Mouse (Mus musculus) lung, embryonic 15.5 days (tissue): Measurements from ENCODE around the gene Neb. TPM values are rescaled to one million over a fixed set of nuclear protein-coding genes. Genes with fewer than 3 reads are reported as not detected.

ENCODE experiments used
- ATAC-seq: fragments of 200-750 bp; cut with Nextera tagmentation; 2 replicates; pipeline ENCODE4 v1.8.0; 2017; ENCODE audit warnings: moderate number of reproducible peaks, borderline replicate concordance; ENCODE audit not compliant: low FRiP score, low TSS enrichment; ENCODE audit errors: extremely low read depth
- H3K27ac ChIP-seq: fragments of 300-500 bp; sonication (generic); 2 replicates; pipeline ENCODE4 v1.5.1; 2015; ENCODE audit warnings: moderate library complexity, mild to moderate bottlenecking, inconsistent platforms
- H3K27me3 ChIP-seq: fragments of 300-500 bp; sonication (generic); 2 replicates; pipeline ENCODE4 v1.6.1; 2015; ENCODE audit warnings: inconsistent platforms
- H3K36me3 ChIP-seq: fragments of 300-500 bp; sonication (generic); 2 replicates; pipeline ENCODE4 v1.6.1; 2015; ENCODE audit warnings: inconsistent platforms
- H3K4me1 ChIP-seq: fragments of 300-500 bp; sonication (generic); 2 replicates; pipeline ENCODE4 v1.6.1; 2015; ENCODE audit warnings: inconsistent platforms
- H3K4me2 ChIP-seq: fragments of 300-500 bp; sonication (generic); 2 replicates; pipeline ENCODE4 v1.6.1; 2015; ENCODE audit warnings: inconsistent platforms, mild to moderate bottlenecking, moderate library complexity
- H3K4me3 ChIP-seq: fragments of 300-500 bp; sonication (generic); 2 replicates; pipeline ENCODE4 v1.5.1; 2015; ENCODE audit warnings: mild to moderate bottlenecking, inconsistent platforms
- H3K9ac ChIP-seq: fragments of 300-500 bp; sonication (generic); 2 replicates; pipeline ENCODE4 v1.6.1; 2015; ENCODE audit warnings: inconsistent platforms
- H3K9me3 ChIP-seq: fragments of 300-500 bp; sonication (generic); 2 replicates; pipeline ENCODE4 v1.6.1; 2016; ENCODE audit warnings: inconsistent platforms
- WGBS: fragments of 180-500 bp; shearing (Covaris S2); methylation state at CpG from one replicate; pipeline ENCODE4 v1.1.7; 2015; 5-methylcytosine and 5-hydroxymethylcytosine counted together
- polyA plus RNA-seq: library from polyadenylated mRNA; unstranded; fragments of >200 nt; fragmentation: Nextera tagmentation; extraction: Ambion mirVana; gene quantifications from 2 replicates; pipeline ENCODE4 v1.2.1, GENCODE M21; 2015

The Neb gene
- polyA plus RNA-seq, 1 experiment from 2014 or later: 1.7 TPM

- H3K9ac ChIP-seq: no peak overlapping the region
- H3K27ac ChIP-seq: no peak overlapping the region
- H3K4me3 ChIP-seq: no peak overlapping the region
- WGBS: 81% methylated on average over 3 of the region's 3 CpGs
- no peaks in the 10 kb centered on the region for H3K9me3 ChIP-seq
- H3K4me2 ChIP-seq: no peak overlapping the region
- H3K27me3 ChIP-seq: no peaks in the 10 kb centered on the region
- H3K4me1 ChIP-seq: no peaks in the 10 kb centered on the region
- no peaks in the 10 kb centered on the region for H3K36me3 ChIP-seq
- no peak for ATAC-seq
Observed at GRCm38 (mm10) chr2:52331761-52332160, 46.5 kb downstream of the Neb start.

GRCm38 (mm10) chr2:52327244-52327815, 50.9 kb downstream of the Neb start:
- Histone ChIP-seq H3K4me1 (no peaks in the 10 kb centered on the region), H3K27ac (no peak overlapping the region), H3K9ac (no peak overlapping the region), H3K9me3 (no peaks in the 10 kb centered on the region), H3K27me3 (no peaks in the 10 kb centered on the region), H3K4me3 (no peak overlapping the region), H3K4me2 (no peak overlapping the region), H3K36me3 (no peaks in the 10 kb centered on the region)
- WGBS: 78% methylated on average over 4 of the region's 4 CpGs
- no peak for ATAC-seq

- ATAC-seq: no peak
- 85% methylated on average over 3 of the region's 3 CpGs for WGBS
- H3K27ac ChIP-seq: no peak overlapping the region
Observed at GRCm38 (mm10) chr2:52321866-52322265, 56.4 kb downstream of the Neb start.

GRCm38 (mm10) chr2:52320175-52320574, 58.1 kb downstream of the Neb start:
- H3K4me2 ChIP-seq: no peak overlapping the region
- H3K4me3 ChIP-seq: no peak overlapping the region
- no peak overlapping the region for H3K9ac ChIP-seq
- H3K9me3 ChIP-seq: no peaks in the 10 kb centered on the region
- H3K36me3 ChIP-seq: no peaks in the 10 kb centered on the region
- 97% methylated on average over 2 of the region's 2 CpGs for WGBS
- no peaks in the 10 kb centered on the region for H3K4me1 ChIP-seq
- H3K27ac ChIP-seq: no peak overlapping the region
- H3K27me3 ChIP-seq: no peaks in the 10 kb centered on the region
- no peak for ATAC-seq

More at GRCm38 (mm10) chr2:52321866-52322265, 56.4 kb downstream of the Neb start:
- H3K4me1 ChIP-seq: no peaks in the 10 kb centered on the region
- no peaks in the 10 kb centered on the region for H3K27me3 ChIP-seq
- no peak overlapping the region for H3K4me3 ChIP-seq
- H3K9me3 ChIP-seq: no peaks in the 10 kb centered on the region
- H3K9ac ChIP-seq: no peak overlapping the region
- H3K4me2 ChIP-seq: no peak overlapping the region
- H3K36me3 ChIP-seq: no peaks in the 10 kb centered on the region

- Histone ChIP-seq H3K4me2 (no peak overlapping the region), H3K4me1 (no peaks in the 10 kb centered on the region), H3K9ac (no peak overlapping the region), H3K9me3 (no peaks in the 10 kb centered on the region), H3K36me3 (no peaks in the 10 kb centered on the region), H3K27ac (no peak overlapping the region), H3K27me3 (no peaks in the 10 kb centered on the region), H3K4me3 (no peak overlapping the region)
- WGBS: 41% methylated on average over 5 of the region's 5 CpGs
- ATAC-seq: peak; percentile 67; the same call in 1 of the 2 replicates
Observed at GRCm38 (mm10) chr2:52319020-52319567, 59.2 kb downstream of the Neb start.

GRCm38 (mm10) chr2:52317471-52317870, 60.8 kb downstream of the Neb start:
- Histone ChIP-seq H3K4me3 (no peak overlapping the region), H3K27ac (no peak overlapping the region), H3K4me2 (no peak overlapping the region), H3K9ac (no peak overlapping the region), H3K27me3 (no peaks in the 10 kb centered on the region), H3K9me3 (no peaks in the 10 kb centered on the region), H3K4me1 (no peaks in the 10 kb centered on the region), H3K36me3 (no peaks in the 10 kb centered on the region)
- 78% methylated on average over 4 of the region's 4 CpGs for WGBS
- ATAC-seq: no peak

GRCm38 (mm10) chr2:52315737-52316136, 62.5 kb downstream of the Neb start:
- Histone ChIP-seq H3K4me2 (no peak overlapping the region), H3K9ac (no peak overlapping the region), H3K4me1 (no peaks in the 10 kb centered on the region), H3K36me3 (no peaks in the 10 kb centered on the region), H3K4me3 (no peak overlapping the region), H3K9me3 (no peaks in the 10 kb centered on the region), H3K27me3 (no peaks in the 10 kb centered on the region), H3K27ac (no peak overlapping the region)
- WGBS: 57% methylated on average over 3 of the region's 3 CpGs
- no peak for ATAC-seq

- H3K9me3 ChIP-seq: no peaks in the 10 kb centered on the region
- no peak overlapping the region for H3K4me3 ChIP-seq
- no peaks in the 10 kb centered on the region for H3K36me3 ChIP-seq
- H3K4me1 ChIP-seq: no peaks in the 10 kb centered on the region
- no peak overlapping the region for H3K27ac ChIP-seq
- 83% methylated on average over 7 of the region's 7 CpGs for WGBS
- ATAC-seq: no peak
- no peak overlapping the region for H3K9ac ChIP-seq
- no peaks in the 10 kb centered on the region for H3K27me3 ChIP-seq
- no peak overlapping the region for H3K4me2 ChIP-seq
Observed at GRCm38 (mm10) chr2:52314922-52315730, 63.1 kb downstream of the Neb start.

GRCm38 (mm10) chr2:52310757-52311156, 67.5 kb downstream of the Neb start:
- Histone ChIP-seq H3K27ac (no peak overlapping the region), H3K4me2 (no peak overlapping the region), H3K4me3 (no peak overlapping the region), H3K4me1 (no peaks in the 10 kb centered on the region), H3K27me3 (no peaks in the 10 kb centered on the region), H3K9me3 (no peaks in the 10 kb centered on the region), H3K9ac (no peak overlapping the region), H3K36me3 (no peaks in the 10 kb centered on the region)
- 73% methylated on average over 4 of the region's 4 CpGs for WGBS
- ATAC-seq: no peak

- Histone ChIP-seq H3K9ac (no peak overlapping the region), H3K4me1 (no peaks in the 10 kb centered on the region), H3K9me3 (no peaks in the 10 kb centered on the region), H3K4me3 (no peak overlapping the region), H3K27me3 (no peaks in the 10 kb centered on the region), H3K27ac (no peak overlapping the region), H3K36me3 (no peaks in the 10 kb centered on the region), H3K4me2 (no peak overlapping the region)
- WGBS: 67% methylated on average over 5 of the region's 5 CpGs
- ATAC-seq: no peak
Observed at GRCm38 (mm10) chr2:52306635-52307034, 71.6 kb downstream of the Neb start.

GRCm38 (mm10) chr2:52304554-52304953, 73.7 kb downstream of the Neb start:
- 72% methylated on average over 3 of the region's 3 CpGs for WGBS
- no peak overlapping the region for H3K9ac ChIP-seq
- H3K36me3 ChIP-seq: no peaks in the 10 kb centered on the region
- H3K27ac ChIP-seq: no peak overlapping the region
- H3K4me2 ChIP-seq: no peak overlapping the region
- no peaks in the 10 kb centered on the region for H3K27me3 ChIP-seq
- ATAC-seq: no peak
- H3K4me3 ChIP-seq: no peak overlapping the region
- no peaks in the 10 kb centered on the region for H3K9me3 ChIP-seq
- H3K4me1 ChIP-seq: no peaks in the 10 kb centered on the region

- WGBS: 65% methylated on average over 1 of the region's 1 CpGs
- Histone ChIP-seq H3K4me3 (no peak overlapping the region), H3K4me2 (no peak overlapping the region), H3K4me1 (no peaks in the 10 kb centered on the region), H3K9me3 (no peaks in the 10 kb centered on the region), H3K9ac (no peak overlapping the region), H3K27me3 (no peaks in the 10 kb centered on the region), H3K36me3 (no peaks in the 10 kb centered on the region), H3K27ac (no peak overlapping the region)
- ATAC-seq: no peak
Observed at GRCm38 (mm10) chr2:52303405-52303804, 74.9 kb downstream of the Neb start.
